Mouse (Mus musculus) erythroblast, embryonic 14.5 days (primary cell): ENCODE results near the gene Speg.

Source experiments
- GATA1 ChIP-seq: IDR thresholded peaks from 2 replicates; pipeline ENCODE4 v1.6.1; 2012; ENCODE audit warnings: low read length, inconsistent platforms, mixed read lengths
- TAL1 ChIP-seq: IDR thresholded peaks from 3 replicates; pipeline ENCODE4 v1.6.1; 2012; ENCODE audit warnings: low read length, inconsistent platforms, mixed read lengths

GRCm38 (mm10) chr1:75336461-75336860, 38.6 kb upstream of the Speg start:
- no peak for TF ChIP-seq GATA1
- no peak for TF ChIP-seq TAL1
